Mouse (Mus musculus): ENCODE results near the gene Trp53i13.
"Not testable (repeated sequence)": the region's sequence is repeated elsewhere in the genome, so short reads cannot be mapped to it uniquely, and the experiment has no call there.

Trp53i13 gene

DNA sequence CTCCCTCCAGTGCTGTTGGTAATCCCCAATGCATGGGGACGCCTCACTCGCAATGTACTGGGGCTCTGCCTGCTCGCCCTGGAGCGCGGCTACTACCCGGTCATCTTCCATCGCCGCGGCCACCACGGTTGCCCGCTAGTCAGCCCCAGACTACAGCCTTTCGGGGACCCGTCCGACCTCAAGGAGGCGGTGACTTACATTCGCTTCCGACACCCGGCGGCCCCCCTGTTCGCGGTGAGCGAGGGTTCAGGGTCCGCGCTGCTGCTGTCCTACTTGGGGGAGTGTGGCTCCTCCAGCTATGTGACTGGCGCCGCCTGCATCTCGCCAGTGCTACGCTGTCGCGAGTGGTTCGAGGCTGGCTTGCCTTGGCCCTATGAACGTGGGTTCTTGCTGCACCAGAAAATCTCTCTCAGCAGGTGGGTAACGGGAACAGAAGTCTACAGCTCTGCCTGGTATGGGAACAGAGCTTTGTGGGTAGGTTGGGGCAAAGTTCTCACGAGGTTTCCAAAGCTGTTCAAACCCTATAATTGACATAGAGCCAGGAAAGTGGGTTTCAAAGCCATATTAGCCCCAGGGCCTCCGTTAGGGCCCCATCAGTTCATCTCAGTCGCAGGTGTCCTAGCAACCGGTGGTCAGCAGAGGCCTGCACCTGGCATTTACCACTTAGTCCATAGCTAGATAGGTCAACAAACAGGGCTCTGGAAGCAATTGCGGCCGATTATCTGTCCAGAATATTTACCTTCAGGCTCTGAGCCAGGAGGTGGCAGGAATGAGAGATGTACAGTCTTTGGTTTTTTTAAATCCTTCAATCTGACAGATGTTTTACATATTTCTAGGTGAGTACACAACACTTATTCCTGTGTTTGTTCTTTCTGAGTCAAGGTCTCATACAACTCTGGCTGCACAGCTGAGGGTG, at the start of gene Trp53i13:
Trp53i13 (minus strand) TSS at position 344 of the 916 bp plus-strand sequence.
- no peak for DNase-seq

DNA sequence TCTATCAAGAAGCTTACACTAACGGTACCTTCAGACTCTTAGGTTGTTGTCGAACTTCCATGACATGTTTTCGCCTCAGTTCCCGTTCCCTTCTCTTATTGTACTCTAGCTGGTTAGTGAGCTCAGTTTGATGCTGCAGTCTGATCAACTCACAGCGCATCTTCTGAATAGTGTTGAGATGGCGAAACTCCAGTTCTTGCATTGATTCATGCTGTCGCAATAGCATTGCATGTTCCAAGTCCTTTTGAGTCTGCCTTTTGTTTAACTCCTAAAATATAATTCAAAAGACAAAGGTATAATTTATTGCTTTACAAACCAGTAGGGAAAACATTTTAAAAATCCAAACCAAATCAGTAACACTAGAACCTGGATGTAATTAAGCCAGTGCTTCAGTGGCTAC, 29.5 kb upstream of the Trp53i13 start:
- no peak for DNase-seq

DNA sequence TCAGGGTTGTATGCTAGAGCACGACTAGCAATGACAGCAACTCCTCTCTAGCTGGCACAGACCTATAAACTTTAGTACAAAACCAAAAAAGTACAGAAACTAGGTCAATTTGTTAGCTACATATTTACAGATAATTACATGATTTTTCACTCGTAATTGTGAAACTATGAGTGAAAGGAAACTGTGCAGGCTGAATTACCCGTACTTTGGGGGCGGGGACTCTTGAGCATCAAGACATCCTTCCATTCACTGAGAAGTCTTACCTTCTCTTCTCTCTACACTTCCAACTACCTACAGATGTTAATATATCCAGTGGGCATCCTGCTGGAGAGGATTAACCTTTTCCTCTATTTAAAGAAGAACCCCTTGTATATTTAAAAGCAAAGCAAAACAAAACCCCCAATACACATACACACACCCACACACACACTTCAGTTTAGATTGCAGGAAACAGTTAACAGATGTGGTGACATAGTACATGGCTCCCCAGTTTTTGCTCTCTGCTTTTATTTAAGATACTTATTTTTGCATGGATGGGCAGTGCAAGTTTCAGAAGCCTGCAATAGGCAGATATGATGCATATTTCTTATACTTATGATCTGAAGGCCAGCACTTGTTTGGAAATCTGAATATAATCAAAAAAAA, 16.5 kb upstream of the Trp53i13 start:
- no peak for DNase-seq

DNA sequence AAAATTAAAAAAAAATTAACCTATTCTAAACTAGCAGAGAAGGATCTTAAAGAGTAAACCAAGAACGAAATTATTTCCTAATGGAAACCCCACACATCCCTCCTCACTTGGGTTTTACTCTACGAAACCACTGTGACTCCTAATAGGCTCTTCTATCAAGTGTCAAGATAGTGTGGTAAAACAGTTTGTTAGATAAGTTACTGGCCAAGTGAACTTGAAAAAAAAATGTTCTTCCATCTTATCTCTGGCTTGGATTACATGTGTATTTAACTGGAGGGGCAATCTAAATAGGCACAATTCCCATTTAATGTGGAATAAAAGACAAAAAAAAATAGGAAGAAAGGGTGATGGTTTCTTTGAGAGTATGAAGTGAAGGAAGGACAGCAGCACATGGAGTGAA, 15.1 kb upstream of the Trp53i13 start:
- no peak for DNase-seq

DNA sequence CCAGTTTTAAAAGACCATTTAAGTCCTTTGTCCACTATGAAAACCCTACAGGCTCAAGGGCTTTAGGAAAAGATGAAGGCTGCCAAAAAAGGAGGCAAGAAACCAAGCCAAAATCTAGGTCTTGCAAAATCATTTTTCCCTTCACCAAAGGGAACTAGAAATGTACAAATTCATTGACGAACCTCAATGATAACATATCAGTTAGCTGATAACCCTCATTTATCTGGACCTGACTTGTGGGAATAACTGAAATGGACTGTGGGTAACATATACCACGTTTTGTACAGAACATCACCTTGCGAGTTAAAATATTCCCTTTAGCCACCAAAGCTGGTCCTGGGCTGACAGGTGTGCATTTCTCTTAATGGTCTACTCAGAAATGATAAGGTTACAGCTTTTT, 13.9 kb upstream of the Trp53i13 start:
- DNase-seq = no peak

DNA sequence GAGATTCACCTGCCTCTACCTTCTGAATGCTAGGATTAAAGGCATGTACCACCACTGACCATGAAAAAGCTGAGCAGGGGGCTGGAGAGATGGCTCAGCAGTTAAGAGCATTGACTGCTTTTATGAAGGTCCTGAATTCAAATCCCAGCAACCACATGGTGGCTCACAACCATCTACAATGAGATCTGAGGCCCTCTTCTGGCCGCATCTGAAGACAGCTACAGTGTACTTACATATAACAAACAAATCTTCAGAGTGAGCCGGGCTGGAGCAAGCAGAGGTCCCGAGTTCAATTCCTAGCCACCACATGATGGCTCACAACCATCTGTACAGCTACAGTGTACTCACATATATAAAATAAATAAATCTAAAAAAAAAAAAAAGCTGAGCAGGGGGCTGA, 12.6 kb upstream of the Trp53i13 start:
- DNase-seq = not testable (repeated sequence)

DNA sequence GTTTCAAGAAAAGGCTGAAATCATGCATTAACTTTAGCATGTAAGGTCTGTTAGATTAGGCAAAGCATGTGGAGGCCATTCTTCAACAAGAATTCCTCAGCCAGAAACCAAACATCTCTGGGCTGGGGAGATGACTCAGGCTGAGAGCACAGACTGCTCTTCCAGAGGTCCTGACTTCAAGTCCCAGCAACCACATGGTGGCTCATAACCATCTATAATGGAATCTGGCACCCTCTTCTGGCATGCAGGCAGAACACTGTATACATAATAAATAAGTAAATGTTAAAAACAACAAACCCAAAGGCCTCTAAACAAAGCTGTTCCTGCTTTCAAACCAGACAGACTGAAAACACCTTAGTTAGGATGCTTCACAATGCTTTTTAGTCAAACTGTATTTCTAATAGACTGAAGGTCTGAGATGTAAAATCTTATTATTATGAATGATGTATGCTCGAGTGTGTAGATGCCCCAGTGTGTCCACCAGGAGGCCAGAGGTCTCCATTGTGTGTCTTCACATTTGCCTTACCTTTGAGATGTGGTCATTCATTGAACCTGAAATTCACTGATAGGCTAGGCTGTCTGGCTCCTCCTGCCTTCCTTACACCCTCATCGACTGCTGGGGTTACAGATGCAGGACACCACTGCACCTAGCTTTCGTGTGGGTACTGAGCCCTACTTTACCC, 10.2 kb upstream of the Trp53i13 start:
- no peak for DNase-seq

DNA sequence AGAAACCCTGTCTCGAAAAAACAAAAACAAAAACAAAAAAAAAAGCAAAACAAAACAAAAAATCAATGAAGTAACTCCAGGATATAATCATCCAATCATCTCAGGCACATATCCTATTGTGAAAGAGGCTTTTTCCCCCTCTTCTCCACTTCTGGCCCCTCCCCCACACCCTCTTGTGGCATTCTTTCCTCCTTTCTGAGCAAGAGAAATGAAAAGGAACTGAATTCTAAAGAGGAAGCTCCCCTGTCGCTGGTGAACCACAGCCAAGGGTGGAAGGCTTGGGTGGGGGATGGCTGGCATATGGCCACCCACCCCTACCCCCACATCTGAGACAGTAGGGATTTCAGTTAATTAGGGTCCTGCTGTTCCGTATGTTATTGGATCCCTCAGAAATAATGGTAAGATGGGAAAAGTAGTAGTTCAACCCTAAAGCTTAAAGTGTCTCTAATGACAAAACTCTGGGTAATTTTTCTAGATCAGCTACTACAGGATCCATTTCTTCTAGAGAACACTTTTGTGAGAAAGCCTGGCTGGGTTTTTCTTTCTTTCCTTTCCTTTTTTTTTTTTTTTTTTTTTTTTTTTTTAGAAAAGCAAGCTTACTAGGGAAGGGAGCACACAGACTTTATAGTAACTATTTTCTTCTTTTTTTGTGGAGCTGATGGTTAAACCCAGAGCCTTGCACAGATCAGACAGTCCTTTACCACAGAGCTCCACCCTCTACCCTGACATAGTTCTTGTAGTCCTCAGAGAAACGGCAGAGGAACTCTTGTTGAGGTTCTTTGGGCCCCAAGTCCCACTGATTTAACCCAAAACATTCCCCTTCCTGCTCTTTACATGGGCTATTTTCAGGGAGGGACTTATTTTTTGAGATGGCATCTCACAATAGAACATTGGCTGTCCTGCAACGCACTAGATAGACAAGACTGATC, 5.1 kb upstream of the Trp53i13 start:
- DNase-seq = peak in 1 of 2 experiments; percentile 52

DNA sequence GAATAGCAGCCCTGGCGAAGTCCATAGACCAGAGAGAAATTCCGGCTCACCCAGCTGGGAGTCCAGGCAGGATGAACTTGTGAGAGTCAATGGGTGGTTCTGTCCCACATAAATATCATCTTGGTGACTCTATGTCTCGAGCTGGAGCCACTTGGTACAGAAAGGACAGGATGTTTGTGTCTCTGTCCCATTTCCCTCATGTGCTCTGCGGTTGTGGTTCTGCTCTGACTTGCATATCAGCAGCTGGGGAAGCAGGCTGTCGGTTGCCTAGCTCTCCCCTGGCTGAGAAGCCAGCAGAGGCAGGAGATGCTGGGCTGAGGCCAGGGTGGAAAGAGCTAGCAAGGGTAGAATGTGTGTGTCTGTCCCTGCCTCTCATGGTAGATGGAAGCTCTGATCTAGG, 3.3 kb upstream of the Trp53i13 start, which contains the start of gene Gm10392:
Gm10392 (minus strand) TSS at position 156 of the 400 bp plus-strand sequence.
- peak in 1 of 2 experiments; percentile 22 for DNase-seq

DNA sequence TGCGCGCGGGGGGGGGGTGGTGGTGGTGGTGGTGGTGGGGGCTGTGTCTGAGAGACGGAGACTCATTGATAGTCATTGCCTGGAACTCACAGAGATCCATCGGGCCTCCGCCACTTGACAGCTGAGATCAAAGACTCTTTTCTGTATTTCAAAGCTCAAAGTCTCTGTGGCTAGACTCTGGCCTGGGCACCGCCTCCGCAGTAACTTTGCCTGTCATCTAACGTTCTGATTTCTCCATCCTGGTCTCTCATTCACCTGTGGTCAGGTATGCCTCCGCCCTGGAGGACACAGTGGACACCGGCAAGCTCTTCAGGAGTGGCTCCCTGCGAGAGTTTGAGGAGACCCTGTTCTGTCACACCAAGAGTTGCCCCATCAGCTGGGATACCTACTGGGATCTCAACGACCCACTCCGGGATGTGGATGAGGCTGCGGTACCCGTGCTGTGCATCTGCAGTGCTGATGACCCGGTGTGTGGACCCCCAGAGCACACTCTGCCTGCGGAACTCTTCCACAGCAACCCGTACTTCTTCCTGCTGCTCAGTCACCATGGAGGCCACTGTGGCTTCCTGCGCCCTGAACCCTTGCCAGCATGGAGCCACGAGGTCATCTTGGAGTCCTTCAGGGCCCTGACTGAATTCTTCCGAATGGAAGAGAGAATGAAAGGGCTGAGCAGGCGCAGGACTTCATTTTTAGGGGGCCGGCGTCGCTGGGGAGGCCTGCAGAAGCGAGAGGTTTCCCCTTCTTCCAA, 2.4 kb upstream of the Trp53i13 start:
- DNase-seq = peak in 1 of 2 experiments; percentile 15

DNA sequence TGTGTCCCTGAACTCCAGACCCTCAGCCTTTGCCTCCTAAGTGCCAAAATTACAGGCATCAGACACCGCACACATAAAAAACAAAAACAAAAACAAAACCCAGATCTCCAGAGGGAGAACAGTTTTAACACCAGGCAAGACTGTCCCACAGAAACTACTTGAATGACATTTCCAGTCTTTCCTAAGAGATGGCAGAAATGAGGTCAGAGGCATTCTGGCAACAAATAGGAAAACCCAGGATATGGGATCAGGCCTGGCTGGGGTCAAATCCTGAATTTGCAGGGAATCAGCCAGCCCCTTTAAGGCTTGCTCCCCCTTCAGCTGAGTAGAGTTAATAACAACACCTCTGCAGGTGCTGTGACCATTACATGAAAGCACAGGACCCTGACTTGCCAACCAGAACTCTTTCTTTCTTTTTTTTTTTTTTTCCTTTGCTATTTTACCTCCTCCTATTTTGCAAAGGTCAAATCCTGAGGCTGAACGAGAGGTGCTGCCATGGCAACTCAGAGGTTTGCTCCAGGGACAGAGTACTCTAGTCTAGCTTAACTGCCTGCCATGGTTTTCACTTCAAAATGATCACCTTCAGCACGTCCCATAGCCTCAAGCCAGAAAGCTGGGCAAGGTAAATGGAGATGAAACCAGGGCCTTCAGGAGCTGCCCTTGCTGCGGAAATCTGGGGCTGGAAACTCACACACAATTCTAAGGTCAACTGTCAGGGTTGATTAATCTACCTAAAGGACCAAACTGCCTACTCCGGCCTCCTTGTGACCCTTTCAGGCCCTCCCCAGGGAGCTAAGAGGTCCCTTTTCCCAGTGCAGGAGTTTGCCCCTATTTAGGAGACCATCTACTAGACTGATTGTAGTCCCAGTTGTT, 1.0 kb upstream of the Trp53i13 start:
- peak in 1 of 2 experiments; percentile 18 for DNase-seq

DNA sequence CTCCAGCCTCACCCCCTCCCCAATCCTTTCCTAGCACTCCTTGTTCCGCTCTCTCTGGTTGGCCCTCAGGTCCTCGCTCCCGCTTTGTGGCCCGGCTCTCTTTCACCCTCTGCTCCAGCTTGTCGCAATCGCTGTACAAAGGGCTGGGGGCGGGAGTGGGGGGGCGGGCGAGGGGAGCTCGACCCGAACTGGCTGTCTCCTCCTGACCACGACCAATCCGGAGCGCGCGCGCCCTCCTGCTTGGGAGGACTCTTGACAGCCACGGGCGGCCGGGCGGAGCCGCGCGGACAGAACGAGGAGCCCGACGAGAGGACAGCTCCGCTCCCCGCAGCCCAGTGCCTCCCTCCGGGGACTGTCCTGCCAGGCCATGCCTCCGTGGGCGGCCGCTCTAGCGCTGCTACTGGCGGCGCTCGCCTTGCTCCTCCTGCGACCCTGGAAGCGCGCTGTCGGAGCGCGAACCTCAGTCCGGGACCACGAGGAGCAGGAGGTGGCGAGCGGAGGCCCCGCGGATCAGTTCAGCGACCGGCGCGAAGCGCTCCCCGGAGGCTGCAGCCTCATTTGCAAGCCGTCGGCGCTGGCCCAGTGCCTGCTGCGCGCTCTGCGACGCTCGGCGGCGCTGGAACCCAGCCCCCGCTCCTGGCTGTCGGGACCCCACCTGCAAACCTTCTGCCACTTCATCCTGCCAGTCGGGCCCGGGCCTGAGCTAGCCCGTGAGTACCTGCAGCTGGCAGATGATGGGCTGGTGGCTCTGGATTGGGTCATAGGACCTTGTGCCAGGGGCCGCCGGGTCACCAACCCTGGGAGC, 746 bp downstream of the Trp53i13 start, which contains the start of gene Abhd15:
Abhd15 (plus strand) TSS at position 290 of the 805 bp plus-strand sequence.
- DNase-seq = peak; percentile 84 to 90

DNA sequence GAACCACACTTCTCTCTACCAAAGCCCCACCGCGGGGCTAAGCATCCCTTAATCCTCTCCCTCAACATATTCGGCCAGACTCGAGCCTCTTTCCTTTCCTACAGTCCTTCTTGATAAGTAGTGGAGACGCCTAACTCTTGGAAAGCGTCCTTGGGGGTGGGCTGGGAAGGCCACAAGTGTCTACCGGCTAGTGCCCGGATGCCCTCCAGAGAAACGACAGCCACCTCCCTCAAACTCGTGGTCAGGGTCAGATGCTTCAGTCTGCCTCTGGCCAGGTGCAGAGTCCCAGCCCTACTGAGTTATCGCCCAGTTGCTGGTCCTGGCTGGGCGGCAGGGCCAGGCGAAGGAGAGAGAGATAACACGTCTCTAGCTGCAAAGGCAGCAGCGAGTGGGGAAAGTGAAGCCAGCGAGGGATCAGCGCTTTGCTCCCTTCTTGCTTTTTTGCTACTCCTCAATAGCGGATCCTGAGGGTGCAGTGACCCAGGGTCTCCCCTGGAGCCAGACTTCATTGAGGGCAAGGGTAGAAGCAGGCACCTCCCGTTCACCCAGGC, 1.4 kb downstream of the Trp53i13 start:
- no peak for DNase-seq

DNA sequence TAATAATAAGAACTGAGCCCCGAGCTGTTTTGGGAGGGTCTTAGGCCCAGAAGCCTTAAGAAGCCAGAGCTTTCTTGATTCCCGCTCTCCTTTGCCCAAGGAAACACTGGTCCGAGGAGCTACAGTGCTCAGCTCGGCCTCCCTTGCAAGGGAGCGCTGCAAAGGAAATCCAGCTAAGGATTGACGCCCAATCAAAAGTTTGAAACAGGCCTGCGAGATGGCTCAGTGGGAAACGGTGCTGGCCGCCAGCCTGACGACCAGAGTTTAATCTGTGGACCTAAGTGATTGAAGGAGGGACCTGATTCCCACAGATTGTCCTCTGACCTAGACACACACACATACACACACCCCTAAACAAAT, 2.0 kb downstream of the Trp53i13 start:
- DNase-seq = peak; percentile 33 to 54

DNA sequence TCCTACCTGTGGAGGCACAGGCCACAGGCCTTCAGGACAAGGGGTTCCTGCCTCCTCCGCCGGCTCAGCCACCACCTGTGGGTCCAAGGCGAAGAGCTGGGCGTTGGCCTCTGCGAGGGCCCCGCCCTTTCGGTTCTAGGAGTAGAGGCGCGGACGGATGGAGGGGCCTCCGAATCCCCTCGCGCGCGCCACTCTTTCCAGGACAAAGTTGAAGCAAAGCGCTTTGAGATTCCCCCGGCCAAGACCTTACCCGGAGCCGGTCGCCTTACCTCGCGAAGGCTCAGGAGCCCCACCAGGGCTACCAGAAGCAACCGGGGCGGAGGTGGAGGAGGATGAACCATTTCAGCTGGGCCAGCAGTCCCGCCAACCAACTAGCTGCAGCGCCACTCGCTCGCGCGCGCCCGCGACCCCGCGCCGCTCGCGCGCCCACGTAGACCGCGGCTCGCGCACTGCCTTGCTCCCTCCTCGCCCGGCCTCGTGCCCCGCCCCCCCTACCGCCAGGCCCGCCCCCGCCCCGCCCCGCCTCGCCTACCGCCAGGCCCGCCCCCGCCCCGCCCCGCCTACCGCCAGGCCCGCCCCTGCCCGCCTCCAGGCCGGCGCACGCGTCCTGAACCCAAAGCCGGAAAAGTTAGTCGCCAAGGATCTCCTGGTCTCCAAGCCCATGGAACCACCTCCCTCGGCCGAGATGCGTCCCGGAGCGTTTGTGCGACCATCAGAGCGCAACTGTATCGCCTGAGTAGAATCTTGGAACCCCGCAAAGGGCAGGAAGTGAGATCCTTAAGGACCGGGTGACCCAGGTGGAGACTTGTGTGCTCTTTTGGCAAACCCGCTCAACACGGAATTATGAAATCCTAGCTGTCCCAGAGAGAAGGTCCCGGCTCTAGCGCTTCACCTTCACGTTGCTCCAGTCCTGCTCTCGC, 2.6 kb downstream of the Trp53i13 start:
- peak; percentile 92 to 95 for DNase-seq

DNA sequence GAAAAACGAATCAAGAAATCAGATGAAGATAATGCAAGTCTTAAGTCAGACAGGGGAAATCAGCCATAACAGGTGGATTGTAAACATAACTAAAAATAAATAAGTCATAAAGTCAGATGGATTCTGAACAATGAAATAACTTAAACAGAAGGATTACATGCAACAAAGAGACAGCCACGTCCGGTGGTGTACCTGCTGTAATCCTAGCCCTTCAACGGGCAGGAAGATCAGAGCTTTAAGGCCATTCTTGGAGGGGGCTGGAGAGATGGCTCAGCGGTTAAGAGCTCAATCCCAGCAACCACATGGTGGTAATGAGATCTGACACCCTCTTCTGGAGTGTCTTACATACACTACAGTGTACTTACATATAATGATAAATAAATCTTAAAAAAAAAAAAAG, 4.4 kb downstream of the Trp53i13 start:
- no peak for DNase-seq

DNA sequence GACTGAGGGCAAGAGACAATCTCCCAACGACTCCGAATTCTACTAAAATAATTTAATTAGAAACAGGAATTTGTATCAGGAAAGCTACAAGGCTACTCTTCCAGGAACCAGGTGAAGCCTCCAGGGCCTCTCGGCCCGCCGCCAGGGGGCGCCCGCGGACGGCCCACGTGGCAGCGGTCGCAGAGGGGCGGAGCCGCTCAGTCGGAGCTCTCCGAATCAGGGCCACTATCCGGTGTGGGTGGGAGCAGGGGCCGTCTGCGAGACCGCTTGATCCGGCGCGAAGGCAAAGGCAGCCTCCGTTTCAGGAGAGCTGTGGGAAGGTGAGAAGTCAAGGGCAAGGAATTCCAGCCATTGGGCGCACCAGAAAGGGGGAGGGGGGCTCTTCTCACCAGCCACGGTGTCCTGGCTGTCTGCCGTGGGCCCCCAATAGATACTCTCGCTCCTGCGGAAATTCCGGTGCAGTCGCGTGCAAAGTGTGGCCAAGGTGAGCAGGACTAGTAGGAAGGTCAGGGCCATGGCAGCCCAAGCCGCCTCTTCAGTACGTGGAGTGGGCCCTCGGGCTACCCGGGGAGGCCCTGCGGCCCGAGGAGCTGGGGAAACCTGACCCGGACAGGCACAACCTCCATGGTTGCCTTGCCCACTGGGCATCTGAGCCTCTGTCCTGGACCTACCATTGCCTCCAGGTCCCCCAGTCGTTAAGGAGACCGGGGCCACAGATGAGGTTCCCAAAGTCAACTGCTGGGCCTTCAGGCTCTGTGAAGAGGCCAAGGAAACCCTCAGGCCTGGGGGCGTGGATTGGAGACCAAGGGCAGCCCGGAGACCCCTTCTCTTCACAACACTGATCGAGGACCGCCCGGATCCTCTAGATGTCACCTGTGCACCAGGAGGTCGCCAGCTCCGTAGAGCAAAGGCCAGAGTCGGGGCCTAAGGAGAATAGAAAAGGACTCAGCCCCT, 7.4 kb downstream of the Trp53i13 start:
- peak; percentile 91 to 95 for DNase-seq
